Mouse (Mus musculus) left cerebral cortex, postnatal 14 days (tissue): ENCODE measurements around the gene Gpx1. TPM values are rescaled to one million over a fixed set of nuclear protein-coding genes. Genes with fewer than 3 reads are reported as not detected.

ENCODE experiments used
- DNase-seq, 2 experiments: peaks; one replicate each; pipeline ENCODE4 v3.0.0; 2021 to 2022; ENCODE audit warnings: low spot score in 2 of 2, mixed read lengths in 1 of 2
- intact Hi-C: fragments of 180-260 bp; cut with DNase I; formaldehyde crosslinking; loops from one replicate; pipeline ENCODE4 v1.15.1; 2025
- total RNA-seq, 2 experiments: library from RNA; stranded (reverse); gene quantifications; 2 replicates each; pipeline ENCODE4 v1.2.3; 2021

The Gpx1 gene
- total RNA-seq, 2 experiments from 2014 or later, result 86.5 to 108 TPM

- DNase-seq, result no peak
- intact Hi-C loops, result no loop called here
Measured at GRCm38 (mm10) chr9:108388601-108389000, 49.9 kb downstream of the Gpx1 start.

DNA sequence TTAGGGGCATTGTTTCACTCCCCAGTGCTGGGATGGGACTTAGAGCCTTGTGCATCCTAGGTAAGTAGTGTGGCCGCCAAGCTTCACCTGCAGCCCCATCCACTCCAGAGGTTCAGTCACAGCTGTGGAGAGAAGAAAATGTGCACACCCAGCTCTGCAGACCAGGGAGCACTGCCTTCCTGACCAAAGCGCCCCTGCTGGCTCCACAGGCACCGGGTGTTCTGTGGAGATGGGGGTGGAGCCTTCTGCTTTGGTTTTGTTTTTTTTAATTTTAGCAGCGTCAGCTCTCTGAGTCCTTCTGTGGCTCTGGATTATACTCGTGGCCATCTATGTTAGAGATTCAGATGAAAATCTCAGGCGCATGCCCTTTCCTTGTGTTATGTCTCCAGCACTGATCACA lies 50.5 kb downstream of the Gpx1 start:
- DNase-seq, result peak in 1 of 2 experiments; percentile 18
- intact Hi-C loops, result no loop called here

Other genes with a start within 250 kb of the Gpx1 start
- 10 to 100 TPM; 33.3 to 35.4 TPM for gene Apeh, start 244.3 kb upstream of the Gpx1 start, total RNA-seq
- gene Bsn, start 148.5 kb upstream of the Gpx1 start, total RNA-seq, result 100 to 1,000 TPM; 223 to 244 TPM
- gene Dag1, start 74.9 kb upstream of the Gpx1 start, total RNA-seq, result 100 to 1,000 TPM; 122 to 125 TPM
- 100 to 1,000 TPM; 108 to 118 TPM for gene Nicn1, start 48.5 kb upstream of the Gpx1 start, total RNA-seq
- 10 to 100 TPM; 26.0 to 31.3 TPM for gene Amt, start 42.0 kb upstream of the Gpx1 start, total RNA-seq
- 100 to 1,000 TPM; 185 to 197 TPM for gene Rhoa, start 32.8 kb upstream of the Gpx1 start, total RNA-seq
- gene Tcta, start 32.7 kb upstream of the Gpx1 start, total RNA-seq, result 10 to 100 TPM; 45.9 to 46.1 TPM
- 100 to 1,000 TPM; 115 to 122 TPM for gene Usp4, start 8.9 kb downstream of the Gpx1 start, total RNA-seq
- gene 1700102P08Rik, start 53.9 kb downstream of the Gpx1 start, total RNA-seq, result 1 to 10 TPM; 1.4 to 2.7 TPM
- under 1 TPM; 0.11 to 0.21 TPM for gene Ccdc36, start 89.6 kb downstream of the Gpx1 start, total RNA-seq
- gene BC048562, start 97.6 kb downstream of the Gpx1 start, total RNA-seq, result not detected
- 10 to 100 TPM; 38.3 to 40.2 TPM for gene Ccdc71, start 121.6 kb downstream of the Gpx1 start, total RNA-seq
- 10 to 100 TPM; 36.1 to 38.4 TPM for gene Klhdc8b, start 122.7 kb downstream of the Gpx1 start, total RNA-seq
- 10 to 100 TPM; 36.0 to 38.3 TPM for gene Lamb2, start 140.8 kb downstream of the Gpx1 start, total RNA-seq
- gene Usp19, start 151.7 kb downstream of the Gpx1 start, total RNA-seq, result 100 to 1,000 TPM; 119 to 128 TPM
- 10 to 100 TPM; 76.7 to 80.8 TPM for gene Qars, start 168.8 kb downstream of the Gpx1 start, total RNA-seq
- 100 to 1,000 TPM; 126 to 130 TPM for gene Qrich1, start 177.9 kb downstream of the Gpx1 start, total RNA-seq
- 10 to 100 TPM; 57.6 to 60.5 TPM for gene Impdh2, start 221.4 kb downstream of the Gpx1 start, total RNA-seq
- 10 to 100 TPM; 65.9 to 66.5 TPM for gene Ndufaf3, start 228.5 kb downstream of the Gpx1 start, total RNA-seq
- gene Dalrd3, start 231.0 kb downstream of the Gpx1 start, total RNA-seq, result 10 to 100 TPM; 76.6 to 77.8 TPM
- gene Wdr6, start 239.8 kb downstream of the Gpx1 start, total RNA-seq, result 100 to 1,000 TPM; 184 to 202 TPM